Mouse (Mus musculus): ENCODE results near the gene Tmem150c. TPM values are rescaled to one million over a fixed set of nuclear protein-coding genes. Genes with fewer than 3 reads are reported as not detected.

Tmem150c gene
- total RNA-seq, 2 experiments from 2014 or later: 4.0 to 5.7 TPM

GRCm38 (mm10) chr5:100109543-100110282, 49.9 kb downstream of the Tmem150c start:
- intact Hi-C loops (cut with DNase I): no loop called here
- DNase-seq (ENCODE audit: low spot score): no peak

DNA sequence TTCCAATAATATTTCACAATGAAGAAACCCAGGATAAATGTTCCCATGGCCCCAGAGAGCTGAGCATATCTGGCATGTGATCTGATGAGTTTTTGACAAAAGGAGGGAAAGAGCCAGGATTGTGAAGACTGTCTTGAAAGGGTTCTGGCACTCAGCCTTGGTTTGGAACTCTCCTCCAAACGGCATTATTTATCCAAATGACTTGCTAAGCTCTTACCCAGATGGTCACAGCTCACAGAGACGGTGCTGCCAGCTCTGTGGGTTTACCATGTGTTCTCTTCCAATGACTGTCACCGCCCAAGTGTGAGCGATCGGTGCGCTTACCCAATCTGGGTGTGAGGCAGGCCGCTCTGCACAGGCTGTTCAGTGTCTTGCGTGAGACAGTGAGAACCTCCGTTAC, 50.7 kb downstream of the Tmem150c start:
- intact Hi-C loops (cut with DNase I): no loop called here
- DNase-seq (ENCODE audit: low spot score): no peak

- intact Hi-C loops (cut with DNase I): no loop called here
- no peak for DNase-seq (ENCODE audit: low spot score)
Measured at GRCm38 (mm10) chr5:100102395-100102794, 57.2 kb downstream of the Tmem150c start.

DNA sequence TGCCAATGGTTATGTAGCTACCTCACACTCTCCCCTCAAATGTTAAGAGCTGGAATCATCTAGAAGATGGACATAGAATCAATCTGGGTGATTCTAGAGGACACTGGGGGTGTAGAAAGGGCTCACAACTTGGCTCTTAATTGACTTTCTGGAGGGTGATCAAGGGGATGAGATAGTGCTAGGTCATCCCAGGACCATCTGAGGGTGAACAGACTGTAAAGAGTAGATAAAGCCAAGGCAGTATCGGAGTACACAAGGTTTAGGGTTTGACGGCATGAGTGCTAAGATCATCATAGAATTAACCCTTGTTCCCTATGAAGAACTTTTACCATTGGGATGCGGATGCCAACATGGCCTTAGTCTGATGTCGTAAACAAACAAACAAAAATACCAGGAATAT, 61.6 kb downstream of the Tmem150c start:
- intact Hi-C loops (cut with DNase I): no loop called here
- DNase-seq (ENCODE audit: low spot score): no peak

- no peak for DNase-seq (ENCODE audit: low spot score)
- intact Hi-C loops (cut with DNase I): no loop called here
Measured at GRCm38 (mm10) chr5:100096955-100097354, 62.7 kb downstream of the Tmem150c start.

DNA sequence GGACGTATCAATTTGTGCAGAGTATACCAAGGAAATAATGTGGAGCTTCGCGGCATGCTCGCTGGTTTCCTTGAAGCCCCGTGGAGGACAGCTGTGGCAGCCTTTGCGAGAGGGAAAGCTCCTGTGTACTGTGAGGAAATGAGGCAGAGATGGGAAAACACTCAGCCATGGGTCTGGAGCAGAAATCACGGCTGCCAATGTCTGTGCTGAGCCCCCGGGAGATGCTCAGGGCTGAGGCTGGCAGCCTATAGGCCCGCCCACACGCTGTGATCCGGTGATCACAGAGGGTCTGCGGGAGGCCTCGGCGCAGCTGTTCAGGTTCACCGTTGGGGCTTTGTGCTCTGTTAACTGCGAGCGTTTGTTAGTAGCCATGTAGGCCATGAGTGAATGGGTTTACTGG, 68.0 kb downstream of the Tmem150c start:
- DNase-seq (ENCODE audit: low spot score): no peak
- intact Hi-C loops (cut with DNase I): no loop called here

DNA sequence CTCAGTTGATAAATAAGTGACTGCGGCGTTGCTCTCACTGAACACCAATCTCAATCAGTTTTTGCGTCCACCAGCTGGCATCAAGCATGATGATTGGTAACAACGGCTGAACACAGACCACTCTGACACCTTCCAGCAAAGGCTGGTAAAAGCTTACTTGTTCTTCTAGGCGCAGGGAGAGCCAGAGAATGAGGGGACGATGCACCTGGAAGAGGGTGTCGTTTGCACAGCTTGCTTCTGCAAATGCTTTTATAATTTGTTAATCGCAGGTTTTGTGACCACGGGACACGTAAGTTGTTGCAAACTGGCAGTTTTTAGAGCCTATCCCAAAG, 68.4 kb downstream of the Tmem150c start:
- no peak for DNase-seq (ENCODE audit: low spot score)
- intact Hi-C loops (cut with DNase I): no loop called here

- intact Hi-C loops (cut with DNase I): no loop called here
- no peak for DNase-seq (ENCODE audit: low spot score)
Measured at GRCm38 (mm10) chr5:100090515-100091262, 68.9 kb downstream of the Tmem150c start.

DNA sequence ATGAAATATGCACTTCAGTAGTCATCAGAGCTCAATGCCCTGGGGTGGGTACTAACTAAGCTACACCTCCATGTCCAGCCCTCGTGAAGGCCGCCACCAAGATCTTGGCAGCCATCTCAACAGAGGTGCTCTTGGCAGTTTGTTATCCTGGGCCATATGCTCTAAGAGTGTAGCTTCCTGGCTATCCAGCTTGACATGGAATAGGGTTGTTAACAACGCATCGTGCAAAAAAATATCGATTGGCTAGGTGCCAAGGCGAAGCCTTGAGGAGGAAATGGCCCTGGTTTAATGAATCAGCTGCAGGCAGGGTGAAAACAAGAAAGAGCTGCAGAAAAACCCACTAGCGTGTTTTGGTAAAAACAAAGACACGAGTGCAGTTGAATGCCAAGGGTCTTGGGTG, 74.5 kb downstream of the Tmem150c start:
- DNase-seq (ENCODE audit: low spot score): no peak
- intact Hi-C loops (cut with DNase I): no loop called here

DNA sequence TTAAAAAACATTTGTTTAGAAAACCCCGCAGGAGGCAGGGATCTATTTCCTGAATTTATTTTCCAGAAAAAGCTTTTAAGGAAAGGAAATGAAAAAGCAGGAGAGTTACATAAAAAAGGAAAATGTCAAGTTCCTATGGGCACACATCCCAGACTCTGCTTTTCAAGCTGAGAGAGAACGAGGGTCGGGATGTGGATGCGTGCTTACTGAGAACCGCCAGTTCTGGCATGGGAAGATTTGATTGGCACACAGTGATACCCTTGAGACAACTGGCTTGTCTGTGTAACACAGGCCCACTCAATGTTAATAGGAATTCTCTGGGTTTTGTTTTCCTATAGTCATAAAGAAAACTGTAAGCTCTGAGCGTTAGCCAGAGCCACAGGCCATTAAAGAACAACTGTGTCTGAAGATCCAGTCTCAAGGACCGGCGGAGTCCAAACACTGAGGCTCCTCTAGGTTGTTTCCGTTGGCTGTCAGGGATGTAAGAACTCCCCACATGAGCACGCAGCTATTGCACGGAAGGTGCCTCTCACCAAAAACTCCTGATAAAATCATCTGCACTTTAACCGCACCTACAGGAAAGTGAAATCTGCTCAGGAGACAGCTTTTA, 75.5 kb downstream of the Tmem150c start:
- intact Hi-C loops (cut with DNase I): loop anchor here (5.0 kb wide), 1 partner anchor 73 kb away; the partner anchor contains the start of gene Tmem150c
- no peak for DNase-seq (ENCODE audit: low spot score)

- intact Hi-C loops (cut with DNase I): loop anchor here (5.0 kb wide), 1 partner anchor 75 kb away; the partner anchor contains the start of gene Tmem150c
- DNase-seq (ENCODE audit: low spot score): no peak
Measured at GRCm38 (mm10) chr5:100082006-100082405, 77.6 kb downstream of the Tmem150c start.

- intact Hi-C loops (cut with DNase I): loop anchor here (5.0 kb wide), 1 partner anchor 77 kb away; the partner anchor contains the start of gene Tmem150c
- DNase-seq (ENCODE audit: low spot score): no peak
Measured at GRCm38 (mm10) chr5:100079931-100080275, 79.7 kb downstream of the Tmem150c start.

GRCm38 (mm10) chr5:100079040-100079930, 80.3 kb downstream of the Tmem150c start:
- DNase-seq (ENCODE audit: low spot score): no peak
- intact Hi-C loops (cut with DNase I): no loop called here

DNA sequence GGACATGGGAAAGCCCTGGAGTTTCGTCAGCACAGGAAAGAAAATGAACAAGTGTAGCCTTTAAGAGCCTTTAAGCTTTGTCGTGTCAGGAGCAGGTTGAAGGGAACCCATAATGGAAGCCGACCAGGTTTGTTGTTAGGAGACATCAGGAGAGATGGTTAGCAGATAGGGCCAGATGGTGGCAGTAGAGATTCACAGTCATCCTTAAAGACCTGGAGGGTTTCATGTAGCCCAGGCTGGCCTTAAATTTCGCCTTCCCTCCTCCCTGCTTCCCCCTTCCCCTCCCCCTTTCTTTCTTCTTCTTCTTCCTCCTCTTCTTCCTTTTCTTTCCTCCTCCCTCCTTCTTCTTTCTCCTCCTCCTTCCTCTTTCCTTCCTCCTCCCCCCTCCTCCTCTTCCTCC, 85.0 kb downstream of the Tmem150c start:
- intact Hi-C loops (cut with DNase I): loop anchor here (5.0 kb wide), 1 partner anchor 93 kb away; no protein-coding TSS in a partner anchor
- DNase-seq (ENCODE audit: low spot score): no peak

DNA sequence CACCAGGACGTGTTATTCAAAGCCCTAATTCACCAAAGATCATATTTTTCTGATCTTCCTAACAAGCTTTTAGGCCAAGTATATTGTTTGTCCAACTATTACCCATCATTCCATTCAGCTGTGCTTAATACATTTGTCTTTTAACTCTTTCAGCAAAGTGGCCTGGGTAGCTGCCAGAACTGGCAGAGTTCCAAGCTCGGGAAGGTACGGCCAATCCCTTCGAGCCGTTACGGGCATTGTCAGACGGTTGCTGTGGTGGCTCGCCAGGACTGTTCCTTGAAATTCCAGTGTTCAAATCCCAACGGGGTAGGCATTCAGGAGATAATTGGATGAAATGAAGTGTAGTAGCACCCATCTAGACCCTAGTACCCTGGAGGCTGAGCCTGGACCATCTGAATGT, 87.1 kb downstream of the Tmem150c start:
- no peak for DNase-seq (ENCODE audit: low spot score)
- intact Hi-C loops (cut with DNase I): loop anchor here (5.0 kb wide), 1 partner anchor 95 kb away; no protein-coding TSS in a partner anchor

- intact Hi-C loops (cut with DNase I): loop anchor here (2.0 to 5.0 kb wide), 2 partner anchors 96 to 251 kb away; no protein-coding TSS in a partner anchor
- DNase-seq (ENCODE audit: low spot score): no peak
Measured at GRCm38 (mm10) chr5:100071541-100071940, 88.1 kb downstream of the Tmem150c start.

DNA sequence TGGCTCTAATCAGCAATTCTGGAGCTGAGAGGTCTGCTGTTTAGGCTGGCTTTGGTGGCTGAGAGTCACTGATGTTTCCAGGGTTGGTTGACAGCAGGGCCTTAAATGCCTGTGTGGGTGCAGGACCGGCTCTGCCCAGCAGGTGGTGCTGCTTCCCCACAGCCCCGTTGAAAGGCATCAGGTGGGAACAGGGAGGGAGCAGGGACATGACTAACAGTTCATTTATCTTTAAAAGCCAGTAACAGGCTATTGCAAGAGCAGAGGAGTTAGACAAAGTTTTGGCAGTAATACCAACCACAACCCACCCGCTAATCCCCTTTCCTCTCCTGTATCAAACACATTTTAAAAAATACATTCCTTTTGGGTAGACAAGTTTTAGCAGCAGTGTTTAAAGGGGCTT, 89.4 kb downstream of the Tmem150c start:
- intact Hi-C loops (cut with DNase I): loop anchor here (1.0 to 5.0 kb wide), 3 partner anchors 97 to 253 kb away; no protein-coding TSS in a partner anchor
- peak; percentile 38 for DNase-seq (ENCODE audit: low spot score)

- intact Hi-C loops (cut with DNase I): no loop called here
- DNase-seq (ENCODE audit: low spot score): no peak
Measured at GRCm38 (mm10) chr5:100069526-100069925, 90.1 kb downstream of the Tmem150c start.

GRCm38 (mm10) chr5:100067579-100067978, 92.0 kb downstream of the Tmem150c start:
- intact Hi-C loops (cut with DNase I): no loop called here

DNA sequence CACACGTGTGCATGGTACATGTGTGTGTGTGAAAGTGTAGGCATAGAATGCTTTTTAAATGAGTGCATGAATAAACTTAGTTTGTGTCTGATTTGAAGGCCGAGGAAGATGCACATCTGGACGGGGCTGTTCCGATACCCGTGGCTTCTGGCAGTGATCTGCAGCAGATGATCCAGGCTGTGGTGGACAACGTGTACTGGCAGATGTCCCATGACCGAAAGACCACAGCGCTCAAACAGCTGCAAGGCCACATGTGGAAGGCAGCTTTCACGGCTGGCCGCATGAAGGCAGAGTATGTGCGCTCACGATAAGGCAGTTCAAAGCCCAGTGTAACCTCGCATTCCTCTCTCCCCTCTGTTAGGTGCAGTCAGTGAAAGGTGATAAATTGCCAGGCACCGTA, 98.7 kb downstream of the Tmem150c start:
- intact Hi-C loops (cut with DNase I): no loop called here
- DNase-seq (ENCODE audit: low spot score): no peak

More at GRCm38 (mm10) chr5:100067579-100067978, 92.0 kb downstream of the Tmem150c start:
- no peak for DNase-seq (ENCODE audit: low spot score)

Data from heart, postnatal 25 days (tissue).